Comparison of ENCODE assay signal across 22 mouse cellular contexts in genomic region chr1:156811928-156812327, GRCm38 (mm10).
"Had no signal": no experiment of that assay in that cellular context is flagged by ENCODE, and none has a peak within 500 bp of the region (broad histone marks: within the 10 kb centered on the region; RNA-seq: fewer than 3 reads in every experiment).

No protein-coding gene starts in this region.

- H3K36me3 ChIP-seq: stomach, embryonic 15.5 days had no signal

- H3K4me2 ChIP-seq: kidney, embryonic 15.5 days; limb, embryonic 12.5 days; limb, embryonic 15.5 days; liver, embryonic 11.5 days; lung, embryonic 14.5 days; midbrain, embryonic 11.5 days; neural tube, embryonic 12.5 days; neural tube, embryonic 15.5 days; stomach, embryonic 15.5 days had no signal

- H3K4me3 ChIP-seq: kidney, embryonic 15.5 days; limb, embryonic 12.5 days; limb, embryonic 15.5 days; megakaryocyte, embryonic 14.5 days; neural tube, embryonic 12.5 days; neural tube, embryonic 15.5 days; stomach, embryonic 15.5 days had no signal

- DNase-seq: kidney, adult 8-10 months; kidney, postnatal 10 days; kidney, postnatal 36 days; left cerebral cortex, postnatal 4 days; liver, postnatal 0 days; midbrain, embryonic 14.5 days; retina, postnatal 1 day; right cerebral cortex, postnatal 25 days; spleen, adult 18-20 months; thymus, postnatal 25 days had no signal

- H3K9me3 ChIP-seq: kidney, embryonic 15.5 days; limb, embryonic 12.5 days; limb, embryonic 15.5 days; megakaryocyte, embryonic 14.5 days; neural tube, embryonic 12.5 days; neural tube, embryonic 15.5 days; stomach, embryonic 15.5 days had no signal

- H3K9ac ChIP-seq: kidney, embryonic 15.5 days; limb, embryonic 12.5 days; limb, embryonic 15.5 days; liver, embryonic 14.5 days; liver, postnatal 0 days; lung, embryonic 14.5 days; neural tube, embryonic 12.5 days; neural tube, embryonic 15.5 days; stomach, embryonic 15.5 days had no signal

- ATAC-seq: liver, postnatal 0 days; lung, postnatal 0 days had no signal

- H3K4me1 ChIP-seq: limb, embryonic 12.5 days; limb, embryonic 15.5 days; megakaryocyte, embryonic 14.5 days; neural tube, embryonic 15.5 days; stomach, embryonic 15.5 days had no signal

- H3K27me3 ChIP-seq: kidney, embryonic 15.5 days; limb, embryonic 12.5 days; limb, embryonic 15.5 days; megakaryocyte, embryonic 14.5 days; neural tube, embryonic 12.5 days; neural tube, embryonic 15.5 days; stomach, embryonic 15.5 days had no signal

- H3K27ac ChIP-seq: kidney, embryonic 15.5 days; limb, embryonic 12.5 days; limb, embryonic 15.5 days; liver, embryonic 14.5 days; neural tube, embryonic 12.5 days; neural tube, embryonic 15.5 days; stomach, embryonic 15.5 days had no signal
